Mouse (Mus musculus) mouse embryonic stem cell (cell line): Measurements from ENCODE around the gene Lamc2.
"Not testable (repeated sequence)": the region's sequence is repeated elsewhere in the genome, so short reads cannot be mapped to it uniquely, and the experiment has no call there.

Source experiments
- in situ Hi-C, 2 experiments: fragments of 300-500 bp; cut with MboI; formaldehyde crosslinking; loops; 1 replicate in 1 of 2; 3 replicates in 1 of 2; pipeline ENCODE4 v1.14.3; 2019 to 2020; ENCODE audit warnings: low sequenced_read_pairs in 2 of 2, low pct_unique_long_range_greater_than_20kb in 1 of 2, mixed read lengths in 1 of 2; ENCODE audit not compliant: unreplicated experiment in 1 of 2

The Lamc2 gene

GRCm38 (mm10) chr1:153085198-153085597 lies 101.0 kb downstream of the Lamc2 start:
- in situ Hi-C loops: no loop called here

GRCm38 (mm10) chr1:153084191-153084590 lies 102.1 kb downstream of the Lamc2 start:
- in situ Hi-C loops: no loop called here

GRCm38 (mm10) chr1:153083233-153083632 lies 103.0 kb downstream of the Lamc2 start:
- in situ Hi-C loops: not testable (repeated sequence)

- in situ Hi-C loops: no loop called here
Observed at GRCm38 (mm10) chr1:153075955-153076354, 110.3 kb downstream of the Lamc2 start.

- in situ Hi-C loops: no loop called here
Observed at GRCm38 (mm10) chr1:153075087-153075736, 111.0 kb downstream of the Lamc2 start.

- in situ Hi-C loops: no loop called here
Observed at GRCm38 (mm10) chr1:153073441-153073840, 112.8 kb downstream of the Lamc2 start.
